Mouse (Mus musculus) right cerebral cortex, postnatal 36 days (tissue): Measurements from ENCODE around the gene Car1.
"Not testable (repeated sequence)": the region's sequence is repeated elsewhere in the genome, so short reads cannot be mapped to it uniquely, and the experiment has no call there.

Experiments
- DNase-seq, 2 experiments: peaks; one replicate each; pipeline ENCODE4 v3.0.0; 2022; ENCODE audit warnings: low spot score in 2 of 2, mixed read lengths in 1 of 2

Car1 gene

GRCm38 (mm10) chr3:14783198-14783597 lies 25.0 kb downstream of the Car1 start:
- not testable (repeated sequence) for DNase-seq

GRCm38 (mm10) chr3:14782365-14782764 lies 25.8 kb downstream of the Car1 start:
- not testable (repeated sequence) for DNase-seq

GRCm38 (mm10) chr3:14780212-14780611 lies 28.0 kb downstream of the Car1 start:
- DNase-seq, result no peak

- not testable (repeated sequence) for DNase-seq
Measured at GRCm38 (mm10) chr3:14776497-14777162, 31.5 kb downstream of the Car1 start.

GRCm38 (mm10) chr3:14774539-14774938 lies 33.6 kb downstream of the Car1 start:
- DNase-seq, result not testable (repeated sequence)

GRCm38 (mm10) chr3:14772473-14772872 lies 35.7 kb downstream of the Car1 start:
- not testable (repeated sequence) for DNase-seq

- DNase-seq, result no peak
Measured at GRCm38 (mm10) chr3:14764755-14765566, 43.2 kb downstream of the Car1 start.

- DNase-seq, result no peak
Measured at GRCm38 (mm10) chr3:14755716-14756115, 52.5 kb downstream of the Car1 start.

- no peak for DNase-seq
Measured at GRCm38 (mm10) chr3:14746041-14746440, 62.1 kb downstream of the Car1 start.

GRCm38 (mm10) chr3:14738261-14738660 lies 69.9 kb downstream of the Car1 start:
- DNase-seq, result no peak

GRCm38 (mm10) chr3:14727496-14727895 lies 80.7 kb downstream of the Car1 start:
- not testable (repeated sequence) for DNase-seq

GRCm38 (mm10) chr3:14725462-14725861 lies 82.7 kb downstream of the Car1 start:
- not testable (repeated sequence) for DNase-seq
